Mouse (Mus musculus) NIH3T3 (cell line): ENCODE data around the gene Pdss2.

Experiments used
- DNase-seq: peaks from one replicate; pipeline ENCODE4 v3.0.0-alpha.2; 2012; ENCODE audit warnings: low read depth

Gene Pdss2

GRCm38 (mm10) chr10:43220910-43221625 is at the start of gene Pdss2:
Gene Pdss2, plus strand, starts transcription at chr10:43221486.
- peak; percentile 97 for DNase-seq

- peak; percentile 18 for DNase-seq
Observed at GRCm38 (mm10) chr10:43172066-43172465, 49.2 kb upstream of the Pdss2 start.

- DNase-seq = no peak
Observed at GRCm38 (mm10) chr10:43172554-43172953, 48.7 kb upstream of the Pdss2 start.

GRCm38 (mm10) chr10:43173141-43173827 is 48.0 kb upstream of the Pdss2 start:
- peak; percentile 67 for DNase-seq

- no peak for DNase-seq
Observed at GRCm38 (mm10) chr10:43173828-43174325, 47.4 kb upstream of the Pdss2 start.

- DNase-seq = no peak
Observed at GRCm38 (mm10) chr10:43174326-43175155, 46.7 kb upstream of the Pdss2 start, which contains the start of the genes Sobp and 9030612E09Rik. Gene Sobp, minus strand, starts transcription at chr10:43174530. Gene 9030612E09Rik, plus strand, starts transcription at chr10:43174704.

- DNase-seq = no peak
Observed at GRCm38 (mm10) chr10:43175156-43175601, 46.1 kb upstream of the Pdss2 start.

- peak; percentile 27 for DNase-seq
Observed at GRCm38 (mm10) chr10:43180313-43180912, 40.9 kb upstream of the Pdss2 start.

- no peak for DNase-seq
Observed at GRCm38 (mm10) chr10:43200206-43200605, 21.1 kb upstream of the Pdss2 start.

- no peak for DNase-seq
Observed at GRCm38 (mm10) chr10:43203865-43204264, 17.4 kb upstream of the Pdss2 start.

- DNase-seq = peak; percentile 56
Observed at GRCm38 (mm10) chr10:43211866-43212265, 9.4 kb upstream of the Pdss2 start.

GRCm38 (mm10) chr10:43217361-43217900 is 3.9 kb upstream of the Pdss2 start:
- peak; percentile 54 for DNase-seq

- DNase-seq = peak; percentile 61
Observed at GRCm38 (mm10) chr10:43220479-43220878, 807 bp upstream of the Pdss2 start.

GRCm38 (mm10) chr10:43221659-43222058 is 373 bp downstream of the Pdss2 start:
- DNase-seq = peak; percentile 49

- no peak for DNase-seq
Observed at GRCm38 (mm10) chr10:43223391-43223790, 2.1 kb downstream of the Pdss2 start.

- DNase-seq = no peak
Observed at GRCm38 (mm10) chr10:43226391-43226790, 5.1 kb downstream of the Pdss2 start.

GRCm38 (mm10) chr10:43229236-43229635 is 8.0 kb downstream of the Pdss2 start:
- no peak for DNase-seq

- no peak for DNase-seq
Observed at GRCm38 (mm10) chr10:43234522-43234921, 13.2 kb downstream of the Pdss2 start.

GRCm38 (mm10) chr10:43235011-43235410 is 13.7 kb downstream of the Pdss2 start:
- no peak for DNase-seq

GRCm38 (mm10) chr10:43235758-43236669 is 14.7 kb downstream of the Pdss2 start:
- no peak for DNase-seq
